Mouse (Mus musculus): Measurements from ENCODE around the gene Kif20b. TPM values are rescaled to one million over a fixed set of nuclear protein-coding genes. Genes with fewer than 3 reads are reported as not detected.

The Kif20b gene
- polyA plus RNA-seq, 1 experiment from 2014 or later: 33.3 TPM

GRCm38 (mm10) chr19:35017474-35018208, 95.5 kb downstream of the Kif20b start:
- 44% methylated on average over 4 of the region's 4 CpGs for WGBS
- no peak overlapping the region for H3K4me2 ChIP-seq (ENCODE audit: low read length)
- DNase-seq (ENCODE audit: low spot score): no peak
- H3K27me3 ChIP-seq (ENCODE audit: insufficient read depth, low read length): no peaks in the 10 kb centered on the region
- no peak overlapping the region for H3K4me3 ChIP-seq (replicated peaks; ENCODE audit: low read depth, low read length)
- no peaks in the 10 kb centered on the region for H3K36me3 ChIP-seq (ENCODE audit: insufficient read depth, low read length)
- H3K27ac ChIP-seq: no peak overlapping the region
- no peak overlapping the region for H3K9ac ChIP-seq (ENCODE audit: low read depth, low read length)
- no peaks in the 10 kb centered on the region for H3K4me1 ChIP-seq (replicated peaks; ENCODE audit: insufficient read depth, low read length)
- TF ChIP-seq CTCF (IDR thresholded peaks at IDR 0.05; ENCODE audit: low read depth): no peak
- no peaks in the 10 kb centered on the region for H3K9me3 ChIP-seq (replicated peaks; ENCODE audit: low read length)
- no peak for ATAC-seq (replicated peaks; ENCODE audit: low FRiP score, low read depth)

GRCm38 (mm10) chr19:35018209-35018581, 96.0 kb downstream of the Kif20b start:
- Histone ChIP-seq H3K36me3 (ENCODE audit: insufficient read depth, low read length) (no peaks in the 10 kb centered on the region), H3K9me3 (replicated peaks; ENCODE audit: low read length) (no peaks in the 10 kb centered on the region), H3K4me2 (ENCODE audit: low read length) (no peak overlapping the region), H3K9ac (ENCODE audit: low read depth, low read length) (no peak overlapping the region), H3K27me3 (ENCODE audit: insufficient read depth, low read length) (no peaks in the 10 kb centered on the region), H3K27ac (no peak overlapping the region), H3K4me3 (replicated peaks; ENCODE audit: low read depth, low read length) (no peak overlapping the region), H3K4me1 (replicated peaks; ENCODE audit: insufficient read depth, low read length) (no peaks in the 10 kb centered on the region)
- ATAC-seq (replicated peaks; ENCODE audit: low FRiP score, low read depth) (no peak), DNase-seq (ENCODE audit: low spot score) (no peak)
- 48% methylated on average over 4 of the region's 4 CpGs for WGBS
- no peak for TF ChIP-seq CTCF (IDR thresholded peaks at IDR 0.05; ENCODE audit: low read depth)

MicroRNA genes within 50 kb of the gene (microRNA counts, 519-probe panel; counts per million panel counts)
- microRNA mmu-miR-1950: 330 counts per million, percentile 68 among the panel's probes with 10 or more counts

Small RNA genes lying within 50 kb of the gene (microRNA-seq; reads per million reads assigned to microRNA genes)
- not detected for gene Mir1950

Other genes with a start within 250 kb of the Kif20b start
- gene Slc16a12, start 175.1 kb upstream of the Kif20b start, polyA plus RNA-seq (2015; fragmentation: Nextera tagmentation; extraction: Ambion mirVana): 30.1 and 33.6 TPM in 2 replicates
- gene Pank1, start 42.9 kb upstream of the Kif20b start, polyA plus RNA-seq (2015; fragmentation: Nextera tagmentation; extraction: Ambion mirVana): 11.8 and 13.2 TPM in 2 replicates